Mouse (Mus musculus): ENCODE measurements around the gene Auts2.

GRCm38 (mm10) chr5:131658822-131659515 lies 884.2 kb downstream of the Auts2 start:
- TF ChIP-seq POLR2A (IDR thresholded peaks at IDR 0.05; ENCODE audit: insufficient read depth, low read depth, low read length) (no peak), CTCF (IDR thresholded peaks at IDR 0.05) (no peak), EP300 (IDR thresholded peaks at IDR 0.05; ENCODE audit: insufficient read depth, low read depth, low read length) (no peak)

Measured in heart, adult 2 months (tissue).